Mouse (Mus musculus) CH12.LX (cell line): ENCODE measurements around the gene Slc5a10.
A peak's percentile ranks its signal among the peaks of the same experiment; 100 is the strongest.

Source experiments
- CTCF ChIP-seq, 2 experiments: IDR thresholded peaks in 1 of 2; conservative IDR thresholded peaks in 1 of 2; 2 replicates each; pipeline ENCODE4 v1.5.1; 2011 to 2012; ENCODE audit warnings: low read depth in 2 of 2, low read length in 2 of 2, improper control_type of control experiment in 1 of 2, inconsistent platforms in 1 of 2, mild to moderate bottlenecking in 1 of 2, moderate library complexity in 1 of 2
- ETS1 ChIP-seq: conservative IDR thresholded peaks from 2 replicates; pipeline ENCODE4 v1.6.1; 2012; ENCODE audit warnings: low read depth, mild to moderate bottlenecking, inconsistent platforms, low read length, improper control_type of control experiment, moderate library complexity
- MAX ChIP-seq: IDR thresholded peaks from 2 replicates; pipeline ENCODE4 v1.6.1; 2011; ENCODE audit warnings: low read length, improper control_type of control experiment
- MXI1 ChIP-seq: IDR thresholded peaks from 2 replicates; pipeline ENCODE4 v1.6.1; 2011; ENCODE audit warnings: mild to moderate bottlenecking, low read depth, low read length, improper control_type of control experiment
- POLR2A ChIP-seq: IDR thresholded peaks from 2 replicates; pipeline ENCODE4 v1.6.1; 2011; ENCODE audit warnings: low read depth, mild to moderate bottlenecking, improper control_type of control experiment, low read length
- SIN3A ChIP-seq: IDR thresholded peaks from 2 replicates; pipeline ENCODE4 v1.6.1; 2012; ENCODE audit warnings: low read length, improper control_type of control experiment, inconsistent platforms
- SMC3 ChIP-seq: IDR thresholded peaks from 2 replicates; pipeline ENCODE4 v1.6.1; 2011; ENCODE audit warnings: low read depth, low read length, improper control_type of control experiment
- TCF12 ChIP-seq: IDR thresholded peaks from 2 replicates; pipeline ENCODE4 v1.6.1; 2014; ENCODE audit warnings: low read depth, mild to moderate bottlenecking, inconsistent platforms, low read length, improper control_type of control experiment
- USF1 ChIP-seq: IDR thresholded peaks from 2 replicates; pipeline ENCODE4 v1.6.1; 2014; ENCODE audit warnings: low read depth, mild to moderate bottlenecking, inconsistent platforms, low read length, improper control_type of control experiment
- ZKSCAN1 ChIP-seq: IDR thresholded peaks from 2 replicates; pipeline ENCODE4 v1.6.1; 2012; ENCODE audit warnings: low read depth, inconsistent platforms, low read length, improper control_type of control experiment, borderline replicate concordance

- TF ChIP-seq POLR2A (no peak; the same call in 1 of the 2 replicates), MXI1 (0 out of 2 replicates have a peak, but pooled peaks have one; percentile 13), TCF12 (peak; percentile 43; the same call in 1 of the 2 replicates), MAX (no peak), CTCF (conservative IDR thresholded peaks at IDR 0.05 in 1 of 2, IDR thresholded peaks at IDR 0.05 in 1 of 2; ENCODE audit: low read depth in 2 of 2, low read length in 2 of 2) (no peak), SMC3 (no peak; the same call in 1 of the 2 replicates), SIN3A (no peak; the same call in 1 of the 2 replicates), USF1 (no peak), ZKSCAN1 (no peak), ETS1 (peak; percentile 68)
Measured at GRCm38 (mm10) chr11:61660806-61661392, 59.7 kb downstream of the Slc5a10 start.
